Mouse (Mus musculus) megakaryocyte progenitor cell, adult 5-6 weeks (primary cell): ENCODE data around the gene Iqch. TPM values are rescaled to one million over a fixed set of nuclear protein-coding genes. Genes with fewer than 3 reads are reported as not detected.
A peak's percentile ranks its signal among the peaks of the same experiment; 100 is the strongest.

Experiments used
- ATAC-seq: replicated peaks from 2 replicates; pipeline ENCODE4 v1.8.0; 2016; ENCODE audit warnings: mild to moderate bottlenecking, moderate TSS enrichment, inconsistent platforms; ENCODE audit not compliant: poor library complexity
- total RNA-seq, 2 experiments: library from RNA; stranded (forward) in 1 of 2; stranded (reverse) in 1 of 2; fragments of 157-497, 149-512 nt in 1 of 2; fragments of 200-1000 nt in 1 of 2; gene quantifications; 2 replicates each; pipeline versions ENCODE4 v1.2.3 to v1.2.4; 2015 to 2017

The Iqch gene
- total RNA-seq, 2 experiments from 2014 or later, result not detected

DNA sequence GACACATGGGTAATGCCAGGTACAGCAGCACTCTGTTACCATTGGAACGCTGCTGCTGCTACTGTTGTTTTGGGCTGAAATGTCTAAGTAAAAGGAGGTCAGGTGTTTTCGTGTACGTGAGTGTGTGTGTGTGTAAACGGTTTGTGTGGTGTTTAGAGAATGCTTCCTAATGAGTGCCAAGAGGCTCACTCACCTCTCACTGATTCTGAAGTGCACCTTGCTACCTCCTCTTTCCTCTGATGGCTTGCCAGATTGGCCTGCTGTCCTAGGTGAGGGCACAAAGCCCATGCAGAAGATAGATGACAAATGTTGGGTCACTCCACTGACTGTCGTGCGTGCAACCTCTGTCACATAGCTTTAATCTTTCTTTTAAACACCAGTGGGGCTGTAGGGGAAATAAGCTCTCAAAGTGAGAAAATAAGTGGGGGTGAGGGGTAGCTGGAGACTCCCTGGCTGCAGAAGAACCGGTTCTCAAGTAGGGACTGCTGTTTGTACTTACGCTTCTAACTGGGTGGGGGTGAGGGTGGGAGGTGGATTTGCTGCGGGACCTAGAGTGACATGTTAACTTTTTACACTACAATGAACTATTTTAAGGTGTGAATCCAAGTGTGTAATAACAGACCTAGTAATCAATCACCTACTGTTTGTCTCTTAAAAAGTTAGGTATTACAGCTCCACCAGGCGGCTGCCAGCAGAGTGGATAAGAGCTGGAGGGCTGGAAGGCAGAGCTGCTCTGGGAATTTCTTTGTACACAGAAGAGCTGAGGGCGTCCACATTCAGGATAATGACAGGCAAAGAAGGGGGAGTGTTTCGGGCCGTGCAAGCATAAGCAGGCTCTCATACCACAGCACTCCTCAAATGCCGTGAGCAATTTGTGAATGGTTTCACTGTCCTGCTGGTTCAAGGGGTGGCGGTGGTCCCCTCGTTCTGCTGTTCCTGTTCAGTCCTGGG lies 10.5 kb upstream of the Iqch start:
- ATAC-seq, result no peak

- ATAC-seq, result peak; percentile 58
Observed at GRCm38 (mm10) chr9:63611967-63612366, 9.7 kb upstream of the Iqch start.

- peak; percentile 53 for ATAC-seq
Observed at GRCm38 (mm10) chr9:63610841-63611366, 8.6 kb upstream of the Iqch start.

DNA sequence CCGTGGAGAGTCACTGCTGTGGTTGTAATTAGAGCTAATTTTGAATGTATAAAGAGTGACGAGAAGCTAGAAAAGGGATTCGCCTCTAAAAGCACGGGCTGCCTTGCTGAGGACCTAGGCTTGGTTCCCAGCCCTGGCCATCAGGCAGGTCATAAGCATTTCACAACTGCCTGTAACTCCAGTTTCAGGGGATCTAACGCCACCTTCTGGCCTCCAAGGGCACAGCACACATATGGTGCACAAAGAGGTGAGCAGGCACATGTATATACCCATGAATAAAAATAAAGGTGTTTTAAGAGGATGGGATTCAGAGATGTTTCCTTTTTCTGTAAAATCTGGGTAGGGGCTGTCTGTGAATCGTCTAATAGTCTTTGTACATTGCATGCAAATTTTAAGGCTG lies 7.9 kb upstream of the Iqch start:
- ATAC-seq, result no peak

DNA sequence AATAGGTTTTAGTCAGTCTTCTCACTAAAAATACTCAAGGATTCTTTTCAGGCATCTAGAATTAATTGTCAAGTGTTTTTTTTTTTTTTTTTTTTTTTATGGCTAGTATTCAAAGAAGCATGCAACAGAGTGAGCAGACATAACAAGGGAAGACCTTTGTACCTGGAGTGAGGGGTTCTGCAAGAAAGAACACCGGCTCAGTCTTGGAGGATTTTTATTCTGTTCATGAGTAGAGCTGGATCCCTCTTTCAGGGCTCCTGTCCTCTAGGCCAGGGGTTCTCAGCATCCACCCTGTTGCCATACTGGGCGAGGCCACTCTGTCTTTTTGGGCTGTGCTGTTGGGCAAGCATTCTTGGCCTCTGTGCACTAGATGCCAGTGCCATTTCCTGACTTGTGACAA lies 7.5 kb upstream of the Iqch start:
- no peak for ATAC-seq

DNA sequence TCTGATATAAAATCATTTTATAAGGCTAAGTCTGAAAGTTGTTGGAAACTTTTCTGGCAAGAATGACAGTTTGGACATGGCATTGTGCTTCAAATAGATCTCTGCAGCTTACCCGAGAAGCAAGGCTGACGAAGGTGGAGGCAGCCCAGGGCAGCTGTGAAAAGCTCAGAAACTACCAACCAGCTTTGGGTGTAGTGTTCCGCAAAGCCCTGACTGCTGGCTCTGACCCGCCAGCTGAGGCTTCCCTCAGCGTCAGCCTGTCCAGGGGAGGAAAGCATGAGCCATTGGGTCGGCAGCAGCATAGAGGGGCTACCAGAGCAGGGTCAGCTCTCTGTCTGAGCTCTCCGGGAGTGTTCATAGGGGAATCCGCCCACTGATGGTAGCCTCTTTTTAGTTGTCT lies 7.0 kb upstream of the Iqch start:
- no peak for ATAC-seq

DNA sequence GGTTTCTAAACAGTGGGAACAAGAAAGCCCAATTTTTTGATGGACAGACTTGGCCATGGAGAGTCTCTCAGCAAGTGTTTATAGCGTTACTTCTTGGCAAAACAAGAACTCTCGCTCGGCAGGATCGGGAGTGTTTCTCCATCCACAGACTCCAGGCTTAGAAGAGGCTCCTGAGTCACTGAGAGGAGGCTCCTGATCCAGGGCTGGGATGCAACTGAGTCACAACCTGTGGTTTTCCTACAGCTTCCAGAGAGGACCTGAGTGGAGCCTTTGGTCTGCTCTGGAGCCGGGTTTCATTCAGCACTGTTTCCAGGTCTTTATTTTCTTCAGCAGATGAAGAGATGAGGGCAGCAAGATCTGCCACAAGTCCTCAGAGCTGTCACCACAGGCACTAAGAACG lies 5.7 kb upstream of the Iqch start:
- no peak for ATAC-seq

DNA sequence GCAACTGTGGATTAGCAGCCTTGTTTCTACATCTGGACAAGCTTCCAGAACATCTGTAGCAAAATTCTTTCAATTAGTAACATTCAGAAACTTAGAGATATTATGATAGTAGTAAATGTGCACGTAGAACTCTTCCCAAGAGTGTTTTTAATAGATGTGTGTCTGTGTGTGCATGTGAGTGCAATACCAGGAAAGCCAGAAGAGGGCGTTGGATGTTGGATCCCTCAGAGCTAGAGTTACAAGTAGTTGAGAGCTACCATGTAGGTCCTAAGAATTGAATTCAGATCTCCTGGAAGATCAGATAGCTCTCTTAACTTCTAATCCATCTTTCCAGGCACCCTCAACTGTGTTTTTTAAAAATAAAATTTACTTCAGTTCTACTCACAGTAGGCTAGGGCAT lies 4.3 kb upstream of the Iqch start:
- no peak for ATAC-seq

GRCm38 (mm10) chr9:63603849-63604248 lies 1.6 kb upstream of the Iqch start:
- peak; percentile 46 for ATAC-seq

DNA sequence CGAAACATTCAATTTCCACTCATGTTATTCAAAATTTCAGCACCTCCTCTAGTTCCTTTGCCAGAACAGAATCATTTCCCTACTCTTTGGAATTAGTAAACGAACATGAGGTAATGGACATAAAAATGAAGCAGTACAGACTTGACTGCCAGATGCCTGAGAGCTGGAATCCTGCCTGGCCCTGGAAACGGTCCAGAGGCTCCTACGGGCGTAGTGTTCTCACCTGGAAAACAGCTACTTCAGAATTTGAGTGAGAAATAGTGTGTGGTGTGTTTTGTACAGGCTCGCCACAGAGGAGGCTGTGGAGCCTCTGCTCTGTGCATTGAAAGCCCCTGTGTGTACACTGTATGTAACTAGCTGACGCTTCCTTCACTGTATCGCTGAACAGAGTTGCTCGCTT lies 5.6 kb downstream of the Iqch start:
- no peak for ATAC-seq

DNA sequence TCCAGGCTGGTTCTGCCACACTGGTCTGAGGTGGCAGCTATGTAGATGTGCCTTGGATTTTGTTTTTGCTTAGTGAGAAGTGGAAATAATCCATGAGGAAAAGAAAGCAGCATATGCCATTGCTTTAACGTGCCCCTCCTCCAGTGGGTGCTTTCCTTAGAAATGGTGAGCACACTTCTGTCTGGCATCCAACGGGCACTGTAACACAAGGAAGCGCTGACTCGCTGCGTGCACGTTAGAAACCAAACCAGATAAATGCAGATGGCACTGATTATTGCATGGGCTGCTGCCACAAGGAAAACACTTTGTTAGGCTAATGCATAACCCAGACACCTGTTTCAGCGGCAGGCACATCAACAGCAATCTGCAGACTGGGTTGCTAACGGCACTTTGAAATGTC lies 6.6 kb downstream of the Iqch start:
- no peak for ATAC-seq

DNA sequence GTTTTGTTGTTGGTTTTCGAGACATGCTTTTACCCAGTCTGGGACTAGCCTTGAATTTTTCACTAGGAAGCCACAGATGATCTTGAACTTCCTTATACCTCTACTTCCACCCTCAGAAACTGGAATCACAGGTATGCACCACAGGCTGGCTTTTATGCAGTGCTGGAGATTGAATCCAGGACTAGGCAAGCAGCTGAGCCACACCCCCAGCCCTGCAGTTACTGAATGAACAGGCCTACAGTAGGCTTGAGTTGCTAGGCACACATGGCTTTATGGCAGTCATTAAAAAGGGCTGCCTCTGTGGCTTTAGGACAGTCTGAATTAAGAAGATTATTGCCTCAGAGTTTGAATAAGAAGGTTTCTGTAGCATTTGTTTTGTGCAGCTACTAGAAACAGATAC lies 7.3 kb downstream of the Iqch start:
- ATAC-seq, result no peak

- ATAC-seq, result peak; percentile 97
Observed at GRCm38 (mm10) chr9:63591661-63592256, 10.5 kb downstream of the Iqch start.

DNA sequence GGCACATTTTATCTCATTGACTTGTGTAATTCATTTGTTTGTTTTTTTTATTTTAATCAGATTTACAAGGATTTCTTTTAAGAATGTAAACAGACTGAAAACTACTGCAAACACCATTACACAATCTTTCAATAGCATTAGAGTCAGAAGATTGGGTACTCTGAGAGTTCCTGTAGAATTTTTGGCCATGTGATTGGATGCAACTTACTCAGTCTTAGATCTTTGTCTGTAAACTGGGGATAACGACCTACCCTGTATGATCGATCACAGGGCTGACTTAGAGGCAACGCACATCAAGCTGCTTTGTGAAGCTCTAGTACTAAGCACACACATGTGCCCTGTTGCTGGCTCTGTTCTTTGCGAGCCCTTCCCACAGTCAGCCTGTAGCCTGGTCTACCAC lies 11.7 kb downstream of the Iqch start:
- no peak for ATAC-seq

- no peak for ATAC-seq
Observed at GRCm38 (mm10) chr9:63589209-63589608, 13.1 kb downstream of the Iqch start.

- ATAC-seq, result no peak
Observed at GRCm38 (mm10) chr9:63585251-63585650, 17.0 kb downstream of the Iqch start.

DNA sequence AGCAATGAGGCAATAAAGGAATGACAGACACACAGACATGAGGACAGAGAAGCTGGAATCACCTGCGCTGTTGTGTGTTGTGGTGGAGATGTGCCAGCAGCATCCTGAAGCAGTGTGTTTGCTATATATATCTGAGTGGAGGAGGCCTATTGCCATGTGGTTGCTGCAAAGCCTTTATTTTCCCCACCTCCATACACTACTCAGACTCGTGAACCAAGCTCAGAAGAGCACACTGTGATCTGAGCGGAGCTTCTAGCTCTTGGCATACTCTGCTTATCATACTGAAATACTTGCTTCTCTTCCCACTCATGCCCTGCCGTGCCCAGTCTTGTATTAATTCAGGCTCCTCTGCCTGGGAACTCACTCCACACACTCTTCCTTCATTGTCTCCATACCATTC lies 20.5 kb downstream of the Iqch start:
- ATAC-seq, result no peak

DNA sequence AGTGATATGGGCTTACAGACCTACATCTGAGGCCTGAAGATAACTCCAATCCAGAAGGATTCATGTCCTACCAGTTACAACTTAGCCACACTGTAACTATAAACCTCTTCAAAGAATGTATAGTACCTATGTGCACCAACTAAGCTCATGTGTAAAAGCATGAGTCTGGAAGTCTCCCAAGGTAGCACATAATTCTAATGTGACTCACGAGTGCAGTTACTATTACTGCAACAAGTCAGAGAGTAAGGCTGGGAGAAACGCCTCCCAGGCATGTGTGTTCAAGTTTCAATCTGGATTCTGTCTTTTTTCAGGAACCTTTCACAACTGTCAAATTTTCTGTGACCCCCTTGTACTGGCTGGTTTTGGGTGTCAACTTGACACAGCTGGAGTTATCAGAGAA lies 22.2 kb downstream of the Iqch start:
- no peak for ATAC-seq

GRCm38 (mm10) chr9:63579644-63580043 lies 22.6 kb downstream of the Iqch start:
- ATAC-seq, result no peak

- ATAC-seq, result no peak
Observed at GRCm38 (mm10) chr9:63577469-63577868, 24.8 kb downstream of the Iqch start.

DNA sequence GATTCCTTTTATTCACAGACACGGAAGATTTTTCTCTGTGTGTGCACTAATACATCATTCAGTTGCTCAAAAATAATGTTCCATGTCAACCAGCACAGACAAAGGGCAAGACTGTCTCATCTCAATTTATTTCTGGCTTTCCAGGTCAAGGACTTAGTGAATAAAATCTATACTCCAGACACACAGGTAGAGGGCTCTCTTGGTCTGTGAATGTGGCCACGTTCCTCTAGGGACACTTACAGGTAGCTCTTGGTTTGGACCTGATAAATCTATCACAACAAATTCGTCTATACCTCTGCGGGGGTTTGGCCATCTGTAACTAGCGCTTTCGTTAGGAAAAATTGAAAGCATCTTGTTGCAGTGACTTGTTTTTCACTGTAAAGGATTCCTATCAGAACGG lies 29.4 kb downstream of the Iqch start:
- no peak for ATAC-seq

DNA sequence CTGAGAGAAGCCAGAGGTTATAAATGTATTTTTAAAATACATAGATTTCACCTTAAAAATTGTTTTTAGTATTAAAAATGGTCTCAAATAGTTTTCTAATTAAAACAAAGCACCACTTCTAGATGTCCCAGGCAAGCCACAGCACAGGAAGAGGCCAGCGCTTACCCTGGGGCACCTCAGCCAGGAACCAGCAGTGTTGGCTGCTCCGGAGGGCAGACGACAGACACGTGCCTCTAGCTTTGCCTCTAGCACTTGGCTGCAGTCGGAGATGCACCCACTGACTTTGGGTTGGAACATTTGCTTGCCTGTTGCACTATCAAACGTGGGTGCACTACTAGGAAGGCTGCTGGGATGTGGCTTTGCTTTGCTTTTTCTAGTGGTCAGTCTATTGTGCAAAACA lies 30.4 kb downstream of the Iqch start:
- 0 out of 2 replicates have a peak, but pooled peaks have one; percentile 14 for ATAC-seq
